Mouse (Mus musculus): Measurements from ENCODE around the gene Tubb5.

DNA sequence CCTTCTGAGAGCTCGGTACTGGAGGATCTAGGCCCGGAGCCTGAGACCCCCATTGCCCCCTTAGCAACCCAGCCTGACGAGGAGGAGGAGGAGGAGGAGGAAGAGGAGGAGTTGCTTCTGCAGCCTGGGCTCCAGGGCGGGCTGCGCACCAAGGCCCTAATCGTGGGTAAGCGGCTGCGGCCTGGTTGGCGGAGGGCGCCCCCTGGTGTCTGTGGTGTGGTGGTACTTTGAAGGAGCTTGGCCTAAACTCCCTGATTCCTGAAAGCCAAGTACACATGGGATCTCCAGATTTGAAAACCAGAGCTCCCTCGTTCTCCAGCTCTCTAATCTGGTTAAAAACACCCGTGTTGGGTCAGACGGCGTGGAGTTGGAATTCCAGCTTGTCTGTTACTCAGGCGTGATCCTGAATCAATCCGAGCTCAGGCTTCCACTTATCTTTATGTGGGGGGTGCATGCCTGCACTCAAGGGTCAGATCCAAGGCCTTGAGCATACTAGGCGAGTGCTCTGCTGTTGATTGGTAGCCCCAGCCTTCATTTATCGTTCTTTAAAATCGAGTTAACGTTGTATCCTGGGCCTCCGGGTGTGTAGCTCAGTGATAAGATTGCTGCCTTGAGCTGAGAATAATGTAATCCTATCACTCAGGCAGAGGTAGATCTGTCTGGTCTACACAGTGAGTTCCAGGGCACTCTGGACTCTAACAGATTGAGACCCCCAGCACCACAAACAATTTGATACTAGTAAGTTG is 35.8 kb upstream of the Tubb5 start:
- TF ChIP-seq CTCF (conservative IDR thresholded peaks at IDR 0.05; ENCODE audit: low read length) (peak; percentile 64), NANOG (IDR thresholded peaks at IDR 0.05; ENCODE audit: borderline replicate concordance, low read length) (no peak), POU5F1 (IDR thresholded peaks at IDR 0.05; ENCODE audit: borderline replicate concordance, low read length) (no peak)
